Mouse (Mus musculus) limb, embryonic 13.5 days (tissue): ENCODE results near the gene Tac2. TPM values are rescaled to one million over a fixed set of nuclear protein-coding genes. Genes with fewer than 3 reads are reported as not detected.

Experiments
- ATAC-seq: fragments of 200-750 bp; cut with Nextera tagmentation; 2 replicates; pipeline ENCODE4 v1.8.0; 2017; ENCODE audit warnings: low read depth, moderate number of reproducible peaks, moderate TSS enrichment; ENCODE audit not compliant: low FRiP score
- H3K27ac ChIP-seq: fragments of 300-500 bp; sonication (generic); 2 replicates; pipeline ENCODE4 v1.5.1; 2015; ENCODE audit warnings: inconsistent platforms, mild to moderate bottlenecking, moderate library complexity
- H3K27me3 ChIP-seq: fragments of 300-500 bp; sonication (generic); 2 replicates; pipeline ENCODE4 v1.6.1; 2015; ENCODE audit warnings: mild to moderate bottlenecking, inconsistent platforms
- H3K36me3 ChIP-seq: fragments of 300-500 bp; sonication (generic); 2 replicates; pipeline ENCODE4 v1.6.1; 2015; ENCODE audit warnings: inconsistent platforms, mild to moderate bottlenecking, moderate library complexity
- H3K4me1 ChIP-seq: fragments of 300-500 bp; sonication (generic); 2 replicates; pipeline ENCODE4 v1.6.1; 2015; ENCODE audit warnings: inconsistent platforms
- H3K4me2 ChIP-seq: fragments of 300-500 bp; sonication (generic); replicated peaks from 2 replicates; pipeline ENCODE4 v1.6.1; 2015; ENCODE audit warnings: inconsistent platforms, mild to moderate bottlenecking, moderate library complexity
- H3K4me3 ChIP-seq: fragments of 300-500 bp; sonication (generic); 2 replicates; pipeline ENCODE4 v1.5.1; 2015; ENCODE audit warnings: moderate library complexity, mild to moderate bottlenecking, inconsistent platforms
- H3K9ac ChIP-seq: fragments of 300-500 bp; sonication (generic); 2 replicates; pipeline ENCODE4 v1.6.1; 2015; ENCODE audit warnings: mild to moderate bottlenecking, inconsistent platforms
- H3K9me3 ChIP-seq: fragments of 300-500 bp; sonication (generic); 2 replicates; pipeline ENCODE4 v1.6.1; 2016; ENCODE audit warnings: inconsistent platforms
- WGBS: fragments of 180-500 bp; shearing (Covaris S2); methylation state at CpG from one replicate; pipeline ENCODE4 v1.1.7; 2015; 5-methylcytosine and 5-hydroxymethylcytosine counted together
- polyA plus RNA-seq: library from polyadenylated mRNA; unstranded; fragments of >200 nt; fragmentation: Nextera tagmentation; extraction: Ambion mirVana; gene quantifications from 2 replicates; pipeline ENCODE4 v1.2.1, GENCODE M21; 2015

Gene Tac2
- 0.70 and 1.8 TPM in 2 replicates for polyA plus RNA-seq

GRCm38 (mm10) chr10:127724178-127724577, at the start of gene Tac2:
Tac2 (plus strand) TSS chr10:127724478.
- no peak within 1 kb of the TSS for H3K9ac ChIP-seq
- 79% methylated on average over 3 of the region's 3 CpGs for WGBS
- H3K4me2 ChIP-seq: no peak within 1 kb of the TSS
- H3K27ac ChIP-seq: no peak within 1 kb of the TSS
- H3K27me3 ChIP-seq: peaks cover 47% of the 10 kb centered on the region
- peaks cover 15% of the 10 kb centered on the region for H3K4me1 ChIP-seq
- H3K9me3 ChIP-seq: no peaks in the 10 kb centered on the region
- no peaks in the 10 kb centered on the region for H3K36me3 ChIP-seq
- no peak for ATAC-seq
- H3K4me3 ChIP-seq: no peak within 1 kb of the TSS

DNA sequence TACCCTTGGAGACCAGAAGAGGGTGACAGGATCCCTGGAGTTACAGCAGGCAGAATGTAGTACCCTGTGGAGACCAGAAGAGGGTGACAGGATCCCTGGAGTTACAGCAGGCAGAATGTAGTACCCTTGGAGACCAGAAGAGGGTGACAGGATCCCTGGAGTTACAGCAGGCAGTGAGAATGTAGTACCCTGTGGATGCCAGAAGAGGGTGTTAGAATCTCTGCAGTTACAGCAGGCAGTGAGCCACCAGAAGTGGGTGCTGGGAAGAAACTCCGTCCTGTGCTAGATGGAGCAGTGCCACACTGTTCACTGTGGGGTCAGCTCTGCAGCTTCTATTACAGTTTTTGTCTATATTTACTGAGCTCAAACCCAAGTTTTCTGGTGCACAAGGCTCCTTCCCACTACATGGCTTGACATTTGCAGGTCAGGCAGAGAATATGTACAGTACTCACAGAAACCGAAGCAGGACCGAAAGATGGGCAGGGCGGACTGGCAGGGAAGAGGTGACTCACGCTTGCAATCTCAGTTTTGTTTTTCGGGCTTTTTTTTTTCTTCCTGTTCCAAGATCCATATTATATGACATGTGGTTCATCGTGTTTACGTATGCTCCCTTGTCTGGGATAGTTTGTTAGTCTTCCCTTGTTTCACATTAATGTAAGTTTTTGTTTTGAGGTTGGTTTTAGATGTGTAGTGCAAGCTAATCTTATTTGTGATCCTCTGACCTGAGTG, 49.3 kb upstream of the Tac2 start:
- Histone ChIP-seq H3K36me3 (no peaks in the 10 kb centered on the region), H3K4me1 (peaks cover 14% of the 10 kb centered on the region), H3K9me3 (no peaks in the 10 kb centered on the region), H3K4me3 (no peak overlapping the region), H3K27me3 (no peaks in the 10 kb centered on the region), H3K9ac (no peak overlapping the region), H3K27ac (no peak overlapping the region; the same call in 1 of the 2 replicates), H3K4me2 (no peak overlapping the region)
- ATAC-seq: no peak
- WGBS: 85% methylated on average over 8 of the region's 8 CpGs

DNA sequence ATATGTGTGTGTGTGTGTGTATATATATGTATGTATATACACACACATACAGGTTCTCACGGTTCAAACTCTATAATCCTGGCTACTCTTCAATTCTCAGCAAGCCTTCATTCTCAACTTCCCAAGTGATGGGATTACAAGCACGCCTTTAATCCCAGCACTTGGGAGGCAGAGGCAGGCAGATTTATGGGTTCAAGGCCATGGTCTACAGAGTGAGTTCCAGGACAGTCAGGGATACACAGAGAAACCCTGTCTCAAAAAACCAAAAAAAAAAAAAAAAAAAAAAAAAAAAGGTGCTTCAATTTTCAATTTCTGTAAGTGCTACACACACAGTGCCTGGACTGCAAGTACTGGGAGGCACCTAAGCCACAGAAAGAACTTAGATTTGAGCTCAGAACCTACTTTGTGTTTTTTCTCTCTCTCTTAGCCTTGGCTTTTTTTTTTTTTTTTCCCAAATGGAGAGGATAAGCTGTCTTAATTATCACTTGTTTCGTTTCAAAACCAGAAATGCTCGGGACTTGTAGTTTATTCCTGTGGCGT, 48.3 kb upstream of the Tac2 start:
- peaks cover 11% of the 10 kb centered on the region for H3K4me1 ChIP-seq
- peak overlapping the region; percentile 92 for H3K4me2 ChIP-seq
- peak overlapping the region; percentile 59; the same call in 1 of the 2 replicates for H3K27ac ChIP-seq
- peak overlapping the region; percentile 84 for H3K4me3 ChIP-seq
- H3K27me3 ChIP-seq: no peaks in the 10 kb centered on the region
- H3K36me3 ChIP-seq: no peaks in the 10 kb centered on the region
- H3K9me3 ChIP-seq: no peaks in the 10 kb centered on the region
- no peak for ATAC-seq
- H3K9ac ChIP-seq: peak overlapping the region; percentile 62
- 52% methylated on average over 5 of the region's 5 CpGs for WGBS

DNA sequence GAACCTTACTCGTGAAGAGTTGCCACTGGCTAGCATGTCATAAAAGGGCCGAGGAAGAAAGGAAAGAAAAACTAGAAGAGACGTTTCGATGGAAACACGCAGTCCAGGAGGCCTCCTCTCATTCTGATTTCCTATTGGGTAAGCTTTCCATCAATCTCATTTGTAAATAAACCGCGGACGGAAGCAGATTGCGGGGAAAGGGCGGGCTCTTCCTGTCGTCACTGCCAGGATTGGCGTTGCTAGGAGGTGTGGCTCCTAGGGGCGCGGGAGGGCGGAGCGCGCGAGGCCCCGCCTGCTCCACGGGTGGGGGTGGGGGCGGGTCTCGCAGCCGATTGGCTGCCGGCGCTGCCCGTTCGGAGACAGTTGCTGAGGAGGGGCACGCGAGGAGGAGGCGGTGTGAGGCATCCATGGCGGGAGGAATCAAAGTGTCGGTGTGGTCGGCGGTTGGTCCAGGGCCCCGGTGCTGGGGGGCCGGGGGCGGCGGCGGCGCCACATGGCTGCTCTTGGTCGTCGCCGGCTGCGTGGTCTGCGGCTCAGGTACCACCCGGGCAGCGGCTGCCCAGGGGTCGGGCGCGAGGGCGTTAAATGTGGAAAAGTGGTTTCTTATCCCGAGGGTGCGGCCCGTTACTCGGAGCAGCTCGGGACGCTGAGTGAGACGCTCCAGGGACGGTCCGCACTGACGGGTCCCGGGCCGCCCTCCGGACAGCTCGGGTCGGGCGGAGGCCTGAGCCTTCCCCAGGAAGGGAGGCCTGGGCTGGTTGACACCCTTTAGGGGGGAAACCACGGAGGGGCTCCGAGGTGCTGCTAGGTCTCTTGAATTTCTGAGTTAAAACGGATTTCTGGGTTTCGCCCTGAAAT, 47.4 kb upstream of the Tac2 start:
- peak overlapping the region; percentile 75 for H3K27ac ChIP-seq

GRCm38 (mm10) chr10:127677591-127678336, 46.5 kb upstream of the Tac2 start:
- Histone ChIP-seq H3K4me3 (peak overlapping the region; percentile 84), H3K27ac (peak overlapping the region; percentile 75), H3K9me3 (no peaks in the 10 kb centered on the region), H3K4me2 (peak overlapping the region; percentile 92), H3K36me3 (no peaks in the 10 kb centered on the region), H3K9ac (peak overlapping the region; percentile 79), H3K27me3 (no peaks in the 10 kb centered on the region), H3K4me1 (peaks cover 11% of the 10 kb centered on the region)
- no peak for ATAC-seq
- WGBS: 9% methylated on average over 14 of the region's 14 CpGs

More for the DNA sequence above, 47.4 kb upstream of the Tac2 start:
- under 1% methylated on average over 65 of the region's 71 CpGs for WGBS
- no peaks in the 10 kb centered on the region for H3K27me3 ChIP-seq
- ATAC-seq: peak; percentile 95
- H3K4me2 ChIP-seq: peak overlapping the region; percentile 92
- no peaks in the 10 kb centered on the region for H3K36me3 ChIP-seq
- peak overlapping the region; percentile 84 for H3K4me3 ChIP-seq
- H3K9ac ChIP-seq: peak overlapping the region; percentile 79
- no peaks in the 10 kb centered on the region for H3K9me3 ChIP-seq
- H3K4me1 ChIP-seq: peaks cover 11% of the 10 kb centered on the region

GRCm38 (mm10) chr10:127679208-127679607, 45.1 kb upstream of the Tac2 start:
- Histone ChIP-seq H3K4me3 (no peak overlapping the region), H3K27ac (no peak overlapping the region), H3K9me3 (no peaks in the 10 kb centered on the region), H3K9ac (no peak overlapping the region), H3K36me3 (no peaks in the 10 kb centered on the region), H3K4me1 (peaks cover 11% of the 10 kb centered on the region), H3K27me3 (no peaks in the 10 kb centered on the region), H3K4me2 (no peak overlapping the region)
- 89% methylated on average over 1 of the region's 1 CpGs for WGBS
- ATAC-seq: no peak

- no peak overlapping the region for H3K9ac ChIP-seq
- H3K36me3 ChIP-seq: no peaks in the 10 kb centered on the region
- no peak for ATAC-seq
- H3K27ac ChIP-seq: no peak overlapping the region
- H3K4me1 ChIP-seq: peaks cover 11% of the 10 kb centered on the region
- H3K9me3 ChIP-seq: no peaks in the 10 kb centered on the region
- no peaks in the 10 kb centered on the region for H3K27me3 ChIP-seq
- H3K4me2 ChIP-seq: no peak overlapping the region
- 87% methylated on average over 3 of the region's 3 CpGs for WGBS
- no peak overlapping the region for H3K4me3 ChIP-seq
Observed at GRCm38 (mm10) chr10:127679881-127680280, 44.4 kb upstream of the Tac2 start.

- ATAC-seq: no peak
- 75% methylated on average over 6 of the region's 6 CpGs for WGBS
- Histone ChIP-seq H3K4me1 (peaks cover 5% of the 10 kb centered on the region; the same call in 1 of the 2 replicates), H3K4me2 (no peak overlapping the region), H3K36me3 (no peaks in the 10 kb centered on the region), H3K9ac (no peak overlapping the region), H3K4me3 (no peak overlapping the region), H3K9me3 (no peaks in the 10 kb centered on the region), H3K27ac (no peak overlapping the region), H3K27me3 (no peaks in the 10 kb centered on the region)
Observed at GRCm38 (mm10) chr10:127682886-127683285, 41.4 kb upstream of the Tac2 start.

DNA sequence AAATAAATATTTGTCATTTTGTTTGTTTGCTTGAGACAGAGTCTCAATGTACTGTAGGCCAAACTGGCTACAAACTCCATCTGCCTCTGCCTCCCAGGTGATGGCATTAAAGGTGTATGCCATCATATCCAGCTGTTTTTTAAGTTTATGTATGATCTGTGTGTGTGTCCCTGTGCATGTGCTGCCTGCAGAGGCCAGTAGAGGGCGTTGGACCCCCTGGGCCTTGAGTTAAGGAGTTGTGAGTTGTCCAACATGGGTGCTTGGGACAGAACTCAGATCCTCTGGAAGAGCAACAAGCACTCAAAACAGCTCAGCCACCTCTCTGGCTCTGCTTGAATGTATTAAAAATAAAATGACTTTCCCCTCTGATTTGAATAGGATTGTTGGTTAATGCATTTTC, 33.2 kb upstream of the Tac2 start:
- Histone ChIP-seq H3K36me3 (peaks cover 59% of the 10 kb centered on the region), H3K9me3 (no peaks in the 10 kb centered on the region), H3K9ac (no peak overlapping the region), H3K27me3 (no peaks in the 10 kb centered on the region), H3K27ac (no peak overlapping the region), H3K4me3 (no peak overlapping the region), H3K4me2 (no peak overlapping the region), H3K4me1 (no peaks in the 10 kb centered on the region)
- no peak for ATAC-seq
- 29% methylated on average over 1 of the region's 1 CpGs for WGBS

- 54% methylated on average over 2 of the region's 2 CpGs for WGBS
- no peak overlapping the region for H3K27ac ChIP-seq
- H3K36me3 ChIP-seq: peaks cover 78% of the 10 kb centered on the region
- no peaks in the 10 kb centered on the region for H3K27me3 ChIP-seq
- no peak for ATAC-seq
- no peaks in the 10 kb centered on the region for H3K9me3 ChIP-seq
- H3K4me1 ChIP-seq: no peaks in the 10 kb centered on the region
- no peak overlapping the region for H3K4me3 ChIP-seq
- no peak overlapping the region for H3K9ac ChIP-seq
- no peak overlapping the region for H3K4me2 ChIP-seq
Observed at GRCm38 (mm10) chr10:127694636-127695035, 29.6 kb upstream of the Tac2 start.

- Histone ChIP-seq H3K36me3 (peaks cover 76% of the 10 kb centered on the region), H3K27me3 (no peaks in the 10 kb centered on the region), H3K9ac (no peak overlapping the region), H3K9me3 (no peaks in the 10 kb centered on the region), H3K4me2 (no peak overlapping the region), H3K4me3 (no peak overlapping the region), H3K4me1 (no peaks in the 10 kb centered on the region), H3K27ac (no peak overlapping the region)
- no peak for ATAC-seq
- WGBS: 95% methylated on average over 7 of the region's 7 CpGs
Observed at GRCm38 (mm10) chr10:127695775-127696174, 28.5 kb upstream of the Tac2 start.
